Mouse (Mus musculus) heart, embryonic 13.5 days (tissue): Measurements from ENCODE around the gene Fam124a. TPM values are rescaled to one million over a fixed set of nuclear protein-coding genes. Genes with fewer than 3 reads are reported as not detected.

Experiments used
- ATAC-seq: fragments of 200-750 bp; cut with Nextera tagmentation; 2 replicates; pipeline ENCODE4 v1.8.0; 2017; ENCODE audit warnings: moderate TSS enrichment; ENCODE audit not compliant: insufficient number of reproducible peaks, low FRiP score, low TSS enrichment; ENCODE audit errors: extremely low read depth
- H3K27ac ChIP-seq: fragments of 300-500 bp; sonication (generic); replicated peaks from 2 replicates; pipeline ENCODE4 v1.5.1; 2015; ENCODE audit warnings: moderate library complexity, mild to moderate bottlenecking, inconsistent platforms
- H3K27me3 ChIP-seq: fragments of 300-500 bp; sonication (generic); replicated peaks from 2 replicates; pipeline ENCODE4 v1.6.1; 2015; ENCODE audit warnings: mild to moderate bottlenecking, inconsistent platforms
- H3K36me3 ChIP-seq: fragments of 300-500 bp; sonication (generic); 2 replicates; pipeline ENCODE4 v1.6.1; 2015; ENCODE audit warnings: mild to moderate bottlenecking, inconsistent platforms
- H3K4me1 ChIP-seq: fragments of 300-500 bp; sonication (generic); 2 replicates; pipeline ENCODE4 v1.6.1; 2015; ENCODE audit warnings: inconsistent platforms
- H3K4me2 ChIP-seq: fragments of 300-500 bp; sonication (generic); 2 replicates; pipeline ENCODE4 v1.6.1; 2015; ENCODE audit warnings: inconsistent platforms, mild to moderate bottlenecking, moderate library complexity
- H3K4me3 ChIP-seq: fragments of 300-500 bp; sonication (generic); 2 replicates; pipeline ENCODE4 v1.5.1; 2015; ENCODE audit warnings: moderate library complexity, mild to moderate bottlenecking, inconsistent platforms
- H3K9ac ChIP-seq: fragments of 300-500 bp; sonication (generic); 2 replicates; pipeline ENCODE4 v1.6.1; 2015; ENCODE audit warnings: inconsistent platforms, mild to moderate bottlenecking, moderate library complexity
- H3K9me3 ChIP-seq: fragments of 300-500 bp; sonication (generic); 2 replicates; pipeline ENCODE4 v1.6.1; 2016; ENCODE audit warnings: inconsistent platforms
- WGBS: fragments of 180-500 bp; shearing (Covaris S2); methylation state at CpG from one replicate; pipeline ENCODE4 v1.1.7; 2015; ENCODE audit warnings: mixed read lengths; 5-methylcytosine and 5-hydroxymethylcytosine counted together
- polyA plus RNA-seq: library from polyadenylated mRNA; unstranded; fragments of >200 nt; fragmentation: Nextera tagmentation; extraction: Ambion mirVana; gene quantifications from 2 replicates; pipeline ENCODE4 v1.2.1, GENCODE M21; 2015

Gene Fam124a
- polyA plus RNA-seq, 1 experiment from 2014 or later: 2.4 TPM

DNA sequence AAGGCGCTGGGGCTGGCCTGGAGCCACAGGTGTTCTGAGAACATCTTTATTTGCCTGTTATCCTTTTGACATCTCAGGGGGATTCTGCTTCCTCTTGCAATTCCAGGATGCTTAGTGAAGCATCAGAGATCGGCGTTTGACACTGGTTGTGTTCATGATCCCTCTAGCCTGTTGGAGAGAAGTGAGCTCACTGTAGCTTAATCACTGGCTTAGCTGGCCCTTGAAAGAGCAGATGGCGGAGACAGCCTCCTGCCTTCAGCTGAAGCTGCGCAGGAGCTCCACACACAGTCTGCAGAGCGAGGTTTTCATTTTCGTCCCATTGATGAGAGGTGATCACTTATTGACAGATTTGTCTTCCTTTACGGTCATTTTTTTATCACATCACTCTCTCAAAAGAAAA, 20.3 kb downstream of the Fam124a start:
- H3K4me3 ChIP-seq: no peak overlapping the region
- H3K27ac ChIP-seq: no peak overlapping the region
- no peak for ATAC-seq
- no peaks in the 10 kb centered on the region for H3K9me3 ChIP-seq
- peaks cover 10% of the 10 kb centered on the region; the same call in 1 of the 2 replicates for H3K4me1 ChIP-seq
- 64% methylated on average over 8 of the region's 8 CpGs for WGBS
- no peak overlapping the region for H3K9ac ChIP-seq
- no peak overlapping the region for H3K4me2 ChIP-seq
- H3K27me3 ChIP-seq: no peaks in the 10 kb centered on the region
- no peaks in the 10 kb centered on the region for H3K36me3 ChIP-seq

DNA sequence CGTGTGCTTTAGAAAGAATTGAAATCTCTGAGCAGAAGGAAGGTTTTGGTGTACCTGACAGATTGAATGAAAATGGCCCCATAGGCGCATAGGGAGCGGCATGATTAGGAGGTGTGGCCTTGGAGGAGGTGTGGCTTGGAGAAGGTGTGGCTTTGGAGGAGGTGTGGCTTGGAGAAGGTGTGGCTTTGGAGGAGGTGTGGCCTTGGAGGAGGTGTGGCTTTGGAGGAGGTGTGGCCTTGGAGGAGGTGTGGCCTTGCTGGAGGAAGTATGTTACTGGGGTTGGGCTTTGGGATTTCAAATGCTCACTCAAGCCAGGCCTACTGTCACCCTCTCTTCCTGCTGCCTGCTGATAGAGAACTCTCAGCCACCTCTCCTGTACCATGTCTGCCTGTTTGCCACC, 25.4 kb downstream of the Fam124a start:
- Histone ChIP-seq H3K9me3 (no peaks in the 10 kb centered on the region), H3K4me3 (no peak overlapping the region), H3K27me3 (no peaks in the 10 kb centered on the region; the same call in 1 of the 2 replicates), H3K36me3 (no peaks in the 10 kb centered on the region), H3K4me2 (no peak overlapping the region), H3K4me1 (no peaks in the 10 kb centered on the region), H3K27ac (no peak overlapping the region), H3K9ac (no peak overlapping the region)
- 76% methylated on average over 3 of the region's 3 CpGs for WGBS
- no peak for ATAC-seq

DNA sequence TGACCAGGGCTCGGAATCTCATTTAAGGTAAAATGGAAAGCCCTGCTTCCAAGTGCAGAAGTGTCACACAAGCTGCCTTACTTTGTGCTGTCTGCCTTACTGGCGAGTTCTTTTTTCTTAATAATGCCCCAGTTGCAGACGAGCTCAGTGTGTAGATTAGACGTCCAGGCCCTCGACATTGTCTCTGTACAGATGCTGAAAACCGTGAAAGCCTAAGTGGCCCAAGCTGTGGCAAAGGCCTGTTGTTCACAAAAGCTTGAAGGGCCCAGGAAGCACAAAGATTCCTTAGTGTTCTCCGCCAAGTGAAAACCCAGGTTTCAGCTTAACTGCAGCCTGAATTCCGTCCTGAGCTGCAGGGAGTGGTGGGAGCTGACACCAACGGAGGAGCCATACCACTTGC, 26.2 kb downstream of the Fam124a start:
- Histone ChIP-seq H3K4me2 (no peak overlapping the region), H3K9ac (no peak overlapping the region), H3K9me3 (no peaks in the 10 kb centered on the region), H3K27ac (no peak overlapping the region), H3K4me3 (no peak overlapping the region), H3K36me3 (no peaks in the 10 kb centered on the region), H3K27me3 (no peaks in the 10 kb centered on the region; the same call in 1 of the 2 replicates), H3K4me1 (no peaks in the 10 kb centered on the region)
- WGBS: 78% methylated on average over 9 of the region's 9 CpGs
- ATAC-seq: no peak

DNA sequence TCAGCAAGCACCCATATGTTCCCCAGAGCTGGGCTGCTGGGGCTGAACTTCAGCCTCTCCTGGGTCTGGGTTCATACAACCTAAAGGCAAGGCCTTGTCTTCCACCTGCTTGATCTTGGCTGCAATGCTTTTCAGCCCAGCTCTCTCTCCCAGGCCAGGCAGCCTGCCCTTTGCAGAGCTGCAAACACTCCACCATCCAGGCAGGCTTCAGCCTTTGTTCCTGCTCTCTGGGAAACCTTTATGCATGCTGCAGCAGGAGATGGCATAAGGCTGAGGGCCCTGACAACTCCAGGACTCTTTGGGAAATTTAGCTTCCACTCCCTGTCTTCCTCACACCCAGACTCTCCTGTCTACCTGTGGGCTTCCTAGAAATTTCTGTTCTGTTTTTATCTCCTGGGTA, 29.1 kb downstream of the Fam124a start:
- Histone ChIP-seq H3K4me3 (no peak overlapping the region), H3K4me1 (no peaks in the 10 kb centered on the region)
- ATAC-seq: no peak

DNA sequence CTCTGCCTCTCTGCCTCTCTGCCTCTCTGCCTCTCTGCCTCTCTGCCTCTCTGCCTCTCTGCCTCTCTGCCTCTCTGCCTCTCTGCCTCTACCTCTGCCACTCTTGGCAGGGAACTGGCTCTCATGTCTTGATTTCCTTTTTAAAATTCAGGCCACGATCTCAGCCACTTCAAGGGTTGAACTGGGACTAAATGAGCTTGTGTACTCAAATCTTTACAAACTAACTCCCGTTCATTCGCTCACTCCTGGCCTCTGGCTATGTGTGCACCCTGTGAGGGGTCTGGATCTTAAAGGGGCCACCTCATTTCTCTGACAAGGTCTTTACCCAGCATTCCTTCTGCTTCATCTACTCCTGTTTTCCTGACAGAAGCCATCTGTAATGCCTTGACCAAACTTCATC, 29.8 kb downstream of the Fam124a start:
- H3K4me1 ChIP-seq: no peaks in the 10 kb centered on the region
- H3K36me3 ChIP-seq: no peaks in the 10 kb centered on the region
- H3K4me2 ChIP-seq: no peak overlapping the region
- WGBS: 51% methylated on average over 3 of the region's 3 CpGs
- no peaks in the 10 kb centered on the region for H3K9me3 ChIP-seq
- H3K27ac ChIP-seq: no peak overlapping the region
- no peak for ATAC-seq
- no peak overlapping the region for H3K9ac ChIP-seq
- peaks cover 7% of the 10 kb centered on the region; the same call in 1 of the 2 replicates for H3K27me3 ChIP-seq
- no peak overlapping the region for H3K4me3 ChIP-seq

More for the DNA sequence above, 29.1 kb downstream of the Fam124a start:
- Histone ChIP-seq H3K27me3 (peaks cover 7% of the 10 kb centered on the region; the same call in 1 of the 2 replicates), H3K4me2 (no peak overlapping the region), H3K36me3 (no peaks in the 10 kb centered on the region), H3K9me3 (no peaks in the 10 kb centered on the region), H3K27ac (no peak overlapping the region), H3K9ac (no peak overlapping the region)

DNA sequence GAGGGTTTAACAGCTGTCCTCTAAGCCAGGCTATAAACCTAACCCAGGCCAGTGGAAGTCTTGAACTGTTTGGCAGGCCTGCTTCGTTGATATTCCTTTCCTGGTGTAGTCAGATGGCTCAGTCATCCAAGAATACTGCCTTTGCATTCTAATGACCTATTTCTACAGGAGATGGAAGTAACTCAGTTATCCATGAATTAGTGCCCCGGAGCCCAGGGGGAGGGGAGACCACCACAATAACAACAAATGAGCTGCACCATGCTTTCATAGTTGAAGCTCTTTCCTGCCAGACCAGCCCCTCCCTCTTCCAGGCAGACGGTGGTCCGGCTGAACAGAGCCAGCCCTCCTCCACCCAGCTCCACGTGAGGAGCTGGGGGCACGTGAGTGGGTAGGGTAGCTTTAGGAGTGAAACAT, 44.6 kb downstream of the Fam124a start:
- no peak for ATAC-seq
- H3K4me1 ChIP-seq: peaks cover 13% of the 10 kb centered on the region; the same call in 1 of the 2 replicates
- no peaks in the 10 kb centered on the region for H3K27me3 ChIP-seq
- H3K9ac ChIP-seq: no peak overlapping the region
- no peak overlapping the region for H3K27ac ChIP-seq
- H3K4me2 ChIP-seq: no peak overlapping the region
- 0 out of 2 replicates have a peak, but pooled peaks cover under 1% of the 10 kb centered on the region for H3K9me3 ChIP-seq
- H3K36me3 ChIP-seq: no peaks in the 10 kb centered on the region
- H3K4me3 ChIP-seq: no peak overlapping the region
- WGBS: 80% methylated on average over 6 of the region's 6 CpGs

DNA sequence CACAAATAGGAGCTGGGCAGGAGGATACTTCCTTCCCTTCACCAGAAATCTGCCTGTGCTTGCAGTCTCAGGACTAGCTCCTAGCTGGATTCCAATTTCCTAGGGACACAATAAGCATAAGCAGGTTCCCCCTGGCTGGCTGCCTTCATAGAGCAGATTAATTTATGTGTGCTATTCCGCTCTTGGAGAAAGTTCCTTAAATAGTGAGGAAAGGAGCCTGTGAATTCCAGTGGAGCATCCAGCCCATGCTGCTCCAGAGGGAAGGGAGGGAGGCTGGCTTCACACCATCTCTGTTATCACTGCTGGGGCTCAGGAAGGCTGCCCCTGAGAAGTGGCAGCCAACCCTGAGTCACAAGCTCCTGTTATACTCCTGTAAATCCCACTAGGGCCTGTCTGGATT, 46.7 kb downstream of the Fam124a start:
- Histone ChIP-seq H3K9me3 (no peaks in the 10 kb centered on the region), H3K36me3 (no peaks in the 10 kb centered on the region), H3K4me3 (no peak overlapping the region), H3K4me2 (no peak overlapping the region), H3K27ac (no peak overlapping the region), H3K4me1 (peaks cover 13% of the 10 kb centered on the region; the same call in 1 of the 2 replicates), H3K27me3 (no peaks in the 10 kb centered on the region), H3K9ac (no peak overlapping the region)
- WGBS: 54% methylated on average over 1 of the region's 1 CpGs
- no peak for ATAC-seq

DNA sequence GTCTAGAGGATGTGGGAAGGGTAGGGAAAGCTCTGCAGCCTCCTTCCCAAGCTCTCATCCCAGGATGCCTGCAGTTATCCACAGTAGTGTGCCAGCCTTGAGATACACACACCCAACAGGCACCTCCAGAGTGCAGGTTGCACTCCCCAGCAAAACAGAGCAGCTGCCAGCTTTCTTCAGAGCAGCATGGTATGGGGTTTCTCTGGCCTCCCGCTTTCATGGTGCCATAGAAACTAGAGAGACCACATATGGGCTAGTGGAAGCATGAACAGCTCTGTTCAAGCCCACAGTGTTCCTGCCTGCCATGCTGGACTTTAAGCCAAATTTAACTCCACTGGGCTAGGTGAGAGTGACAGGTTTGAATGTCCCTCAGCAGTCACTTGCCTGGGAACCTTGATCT, 47.3 kb downstream of the Fam124a start:
- 93% methylated on average over 1 of the region's 1 CpGs for WGBS
- no peak for ATAC-seq
- no peak overlapping the region for H3K27ac ChIP-seq
- H3K9ac ChIP-seq: no peak overlapping the region
- H3K4me2 ChIP-seq: no peak overlapping the region
- H3K9me3 ChIP-seq: no peaks in the 10 kb centered on the region
- H3K4me1 ChIP-seq: peaks cover 13% of the 10 kb centered on the region; the same call in 1 of the 2 replicates
- no peaks in the 10 kb centered on the region for H3K36me3 ChIP-seq
- H3K27me3 ChIP-seq: no peaks in the 10 kb centered on the region
- H3K4me3 ChIP-seq: no peak overlapping the region

DNA sequence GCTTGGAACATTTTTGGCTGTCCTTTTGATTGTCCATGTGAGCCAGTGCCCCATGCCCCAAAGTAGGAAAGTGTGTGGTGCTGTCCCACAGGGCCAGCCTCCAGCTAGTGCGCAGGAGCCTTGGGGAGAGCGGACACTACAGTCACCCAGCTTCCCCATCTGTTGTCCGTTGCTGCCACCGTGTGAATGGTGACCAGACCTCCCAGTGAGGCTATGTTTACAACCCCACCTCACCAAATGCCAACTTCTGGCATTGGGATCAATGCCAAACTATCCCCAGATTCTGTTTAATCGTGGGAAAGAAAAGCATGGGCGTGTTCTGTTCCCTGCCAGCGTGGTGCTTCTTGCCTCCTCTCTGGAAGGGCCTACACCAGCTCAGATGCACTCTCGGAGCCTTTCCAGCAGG, 52.3 kb downstream of the Fam124a start:
- H3K27me3 ChIP-seq: no peaks in the 10 kb centered on the region
- H3K9ac ChIP-seq: no peak overlapping the region
- peaks cover 7% of the 10 kb centered on the region; the same call in 1 of the 2 replicates for H3K4me1 ChIP-seq
- no peak overlapping the region for H3K4me3 ChIP-seq
- H3K9me3 ChIP-seq: no peaks in the 10 kb centered on the region
- no peaks in the 10 kb centered on the region for H3K36me3 ChIP-seq
- no peak overlapping the region for H3K4me2 ChIP-seq
- no peak overlapping the region for H3K27ac ChIP-seq
- 65% methylated on average over 8 of the region's 8 CpGs for WGBS
- no peak for ATAC-seq

DNA sequence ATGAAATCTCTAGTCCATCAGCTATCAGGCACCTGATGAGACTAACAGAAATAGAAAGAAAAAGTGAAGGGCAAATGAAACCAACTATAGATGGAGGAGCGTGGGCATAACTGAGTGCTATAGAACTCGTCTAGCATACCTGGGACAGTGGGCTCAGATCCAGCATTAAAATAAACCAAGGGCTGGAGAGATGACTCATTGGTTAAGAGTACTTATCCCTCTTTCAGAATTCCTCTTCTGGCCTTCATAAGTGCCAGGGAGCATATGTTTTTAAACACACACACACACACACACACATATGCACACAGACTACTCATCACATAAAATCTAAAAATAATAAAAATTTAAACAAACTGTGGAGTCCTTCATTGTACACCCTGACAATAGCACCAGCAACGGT, 54.4 kb downstream of the Fam124a start:
- Histone ChIP-seq H3K4me2 (no peak overlapping the region), H3K27me3 (no peaks in the 10 kb centered on the region), H3K36me3 (no peaks in the 10 kb centered on the region), H3K4me1 (peaks cover 4% of the 10 kb centered on the region; the same call in 1 of the 2 replicates), H3K4me3 (no peak overlapping the region), H3K9ac (no peak overlapping the region), H3K9me3 (no peaks in the 10 kb centered on the region), H3K27ac (no peak overlapping the region)
- 59% methylated on average over 3 of the region's 3 CpGs for WGBS
- ATAC-seq: no peak

DNA sequence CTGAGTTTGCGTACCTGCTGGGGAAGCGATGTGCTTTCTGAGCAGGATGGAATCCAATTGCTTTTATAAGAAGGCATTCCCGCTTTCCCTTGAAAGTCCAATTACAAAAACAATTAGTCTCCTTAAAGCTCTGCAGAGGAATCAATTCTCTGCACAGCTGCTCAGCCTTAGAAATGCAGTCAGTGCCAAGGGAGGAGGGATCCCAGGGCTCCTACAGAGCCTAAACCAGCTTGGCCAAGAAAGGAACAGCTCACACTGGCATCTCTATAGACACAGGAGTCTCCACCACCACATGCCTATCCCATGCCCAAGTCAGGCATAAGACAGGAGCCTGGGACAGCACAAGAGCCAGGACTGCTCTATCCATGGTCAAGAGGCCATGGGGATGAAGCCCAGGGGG, 66.9 kb downstream of the Fam124a start:
- Histone ChIP-seq H3K4me2 (no peak overlapping the region), H3K36me3 (no peaks in the 10 kb centered on the region), H3K27me3 (no peaks in the 10 kb centered on the region), H3K9me3 (no peaks in the 10 kb centered on the region), H3K4me3 (no peak overlapping the region), H3K9ac (no peak overlapping the region), H3K27ac (no peak overlapping the region), H3K4me1 (no peaks in the 10 kb centered on the region)
- no peak for ATAC-seq
- 69% methylated on average over 3 of the region's 3 CpGs for WGBS

DNA sequence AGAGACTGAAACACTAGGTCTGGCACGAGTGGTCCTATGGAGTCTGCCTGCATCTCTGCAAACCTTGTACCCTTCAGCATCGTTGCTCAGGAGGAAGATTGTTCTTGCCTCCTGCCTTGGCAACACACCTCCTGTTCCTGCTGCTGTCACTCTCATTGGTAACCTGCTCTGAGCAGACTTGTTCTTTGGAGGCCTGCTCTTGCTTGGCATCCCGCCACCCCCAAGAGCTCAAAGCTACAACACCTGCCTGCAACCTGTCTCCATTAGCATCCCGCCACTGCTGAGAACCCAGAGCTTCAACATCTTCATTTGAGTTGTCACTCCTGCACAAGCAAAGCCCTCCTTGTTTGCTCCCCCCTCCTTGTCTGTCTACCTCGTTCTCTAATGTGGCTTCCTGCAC, 72.4 kb downstream of the Fam124a start:
- 83% methylated on average over 5 of the region's 5 CpGs for WGBS
- no peaks in the 10 kb centered on the region for H3K9me3 ChIP-seq
- no peak for ATAC-seq
- H3K4me1 ChIP-seq: no peaks in the 10 kb centered on the region
- no peak overlapping the region for H3K4me3 ChIP-seq
- H3K9ac ChIP-seq: no peak overlapping the region
- H3K27ac ChIP-seq: no peak overlapping the region
- no peak overlapping the region for H3K4me2 ChIP-seq
- H3K27me3 ChIP-seq: no peaks in the 10 kb centered on the region
- H3K36me3 ChIP-seq: no peaks in the 10 kb centered on the region
